In genomic region chr12:31508496-31508895, GRCm38 (mm10) we compare ENCODE assay signal across 22 mouse cellular contexts. TPM values are rescaled to one million over a fixed set of nuclear protein-coding genes. Genes with fewer than 3 reads are reported as not detected.
DNase-seq lines count a peak whose midpoint lies in the region; ATAC-seq and TF ChIP-seq lines count a peak whose summit lies in the region.
"Had no signal": no experiment of that assay in that cellular context is flagged by ENCODE, and none has a peak within 500 bp of the region (broad histone marks: within the 10 kb centered on the region; RNA-seq: fewer than 3 reads in every experiment).

No protein-coding gene starts in this region.

- H3K4me3 ChIP-seq in layer of hippocampus, adult 2 months, result no peak overlapping the region
- H3K4me3 ChIP-seq in myocyte, result no peak overlapping the region
- H3K4me3 ChIP-seq: embryonic facial prominence, embryonic 13.5 days; embryonic facial prominence, embryonic 15.5 days; forebrain, embryonic 13.5 days; forebrain, embryonic 15.5 days had no signal

- TF ChIP-seq POLR2A in myocyte (IDR thresholded peaks at IDR 0.05; ENCODE audit: insufficient read length, low read depth), result no peak

- no peak for ATAC-seq in monocyte, adult 5-6 weeks (replicated peaks; ENCODE audit: insufficient number of reproducible peaks, low FRiP score, low TSS enrichment, poor library complexity, severe bottlenecking)
- ATAC-seq: forebrain, embryonic 13.5 days; forebrain, postnatal 0 days had no signal

- H3ac ChIP-seq in myocyte (ENCODE audit: control insufficient read depth, insufficient read length), result no peak overlapping the region

- no peaks in the 10 kb centered on the region for H3K36me3 ChIP-seq in myocyte (ENCODE audit: control insufficient read depth, insufficient read depth)
- H3K36me3 ChIP-seq: embryonic facial prominence, embryonic 13.5 days; embryonic facial prominence, embryonic 15.5 days; forebrain, embryonic 15.5 days; G1E had no signal

- no peak for TF ChIP-seq CTCF in layer of hippocampus, adult 2 months (conservative IDR thresholded peaks at IDR 0.05)

- no peak for DNase-seq in layer of hippocampus, adult 2 months (ENCODE audit: low spot score in 2 of 2)
- no peak for DNase-seq in layer of hippocampus, adult 9-10 months (ENCODE audit: low spot score)
- DNase-seq in 3T3-L1 (ENCODE audit: low read depth, low spot score) (peak; percentile 40), NIH3T3 (ENCODE audit: low read depth) (peak; percentile 51)
- no peak for DNase-seq in heart, adult 9 months (ENCODE audit: low spot score in 2 of 2)
- DNase-seq in cerebellum, adult 9-10 months, result no peak
- DNase-seq: adrenal gland, adult 8-10 months; cerebellum, adult 11-12 months had no signal

- no peaks in the 10 kb centered on the region for H3K27me3 ChIP-seq in myocyte (ENCODE audit: control insufficient read depth, insufficient read depth, insufficient read length)
- H3K27me3 ChIP-seq: CH12.LX; embryonic facial prominence, embryonic 15.5 days; forebrain, embryonic 13.5 days; forebrain, embryonic 15.5 days had no signal

- H3K4me2 ChIP-seq in myocyte (ENCODE audit: low read depth), result peak overlapping the region; percentile 22
- H3K4me2 ChIP-seq: embryonic facial prominence, embryonic 13.5 days; embryonic facial prominence, embryonic 15.5 days; forebrain, embryonic 13.5 days; forebrain, embryonic 15.5 days had no signal

- H3K79me2 ChIP-seq in myocyte (ENCODE audit: control insufficient read depth, insufficient read depth), result no peaks in the 10 kb centered on the region

- H3K27ac ChIP-seq in layer of hippocampus, adult 2 months, result peak overlapping the region; percentile 6; the same call in 1 of the 2 replicates
- H3K27ac ChIP-seq: embryonic facial prominence, embryonic 13.5 days; embryonic facial prominence, embryonic 15.5 days; forebrain, embryonic 13.5 days; forebrain, embryonic 15.5 days had no signal

TF ChIP-seq in myocyte, 11 proteins besides CTCF, POLR2A, EP300 and RAD21:
- TF ChIP-seq POLR2AphosphoS2 (IDR thresholded peaks at IDR 0.05; ENCODE audit: insufficient read length, low read depth), result no peak
- TF ChIP-seq MYOD1 (IDR thresholded peaks at IDR 0.05; ENCODE audit: control insufficient read depth in 1 of 3, insufficient read length in 2 of 3, low read depth in 2 of 3), result no peak
- no peak for TF ChIP-seq E2F4 (IDR thresholded peaks at IDR 0.05; ENCODE audit: insufficient read depth)
- TF ChIP-seq MYOG (IDR thresholded peaks at IDR 0.05; ENCODE audit: control insufficient read depth in 1 of 3, insufficient read depth in 1 of 3, insufficient read length in 2 of 3, low read depth in 2 of 3), result no peak
- TF ChIP-seq SRF (IDR thresholded peaks at IDR 0.05; ENCODE audit: control insufficient read depth, insufficient read length, low read depth), result no peak
- no peak for TF ChIP-seq TCF3 (IDR thresholded peaks at IDR 0.05; ENCODE audit: insufficient read length, low read depth)
- no peak for TF ChIP-seq USF1 (IDR thresholded peaks at IDR 0.05; ENCODE audit: low read depth)
- no peak for TF ChIP-seq CEBPB (IDR thresholded peaks at IDR 0.05; ENCODE audit: insufficient read depth, poor library complexity, severe bottlenecking)
- TF ChIP-seq TCF12 (IDR thresholded peaks at IDR 0.05; ENCODE audit: insufficient read depth, poor library complexity, severe bottlenecking), result no peak
- no peak for TF ChIP-seq REST (IDR thresholded peaks at IDR 0.05; ENCODE audit: insufficient read depth, insufficient read length)
- TF ChIP-seq MAX (IDR thresholded peaks at IDR 0.05; ENCODE audit: low read depth), result no peak

RNA-seq across cellular contexts. Expression of gene Cbll1, which starts 9.1 kb away (rescaled TPM):
- total RNA-seq in layer of hippocampus, adult 2 months (2021), result 10 to 100 TPM; 23.7 to 27.1 TPM
- 8.6 TPM for polyA plus RNA-seq in myocyte (2012; fragmentation: generic; extraction: Trizol)
- total RNA-seq in monocyte, adult 5-6 weeks (2017), result 7.9 to 10.1 TPM (median 8.9 TPM) in 3 replicates

RNA-seq across cellular contexts. Expression of gene Slc26a4, which starts 51.3 kb away (rescaled TPM):
- 10 to 100 TPM; 10.5 to 11.3 TPM for total RNA-seq in layer of hippocampus, adult 2 months (2021)
- polyA plus RNA-seq in myocyte (2012; fragmentation: generic; extraction: Trizol), result 0.12 TPM
- total RNA-seq in monocyte, adult 5-6 weeks (2017), result not detected in 3 replicates
- total RNA-seq: CH12.LX; common myeloid progenitor, adult 5-6 weeks had no signal
- polyA plus RNA-seq: CD4-positive, CD25-positive, alpha-beta regulatory T cell, adult 4 months; cerebellum, adult 2 months; embryonic facial prominence, embryonic 11.5 days; embryonic facial prominence, embryonic 13.5 days; forebrain, embryonic 11.5 days; forebrain, embryonic 13.5 days; forebrain, embryonic 15.5 days; G1E had no signal

Comparison
In these comparisons a context has a peak if more than half of its experiments do, and no peak if none do; other contexts are left out.
1. DNase-seq: peak in 3T3-L1 (single experiment) and NIH3T3 (single experiment); none in layer of hippocampus, adult 2 months (0 of 2), layer of hippocampus, adult 9-10 months (single experiment), heart, adult 9 months (0 of 2) and cerebellum, adult 9-10 months (single experiment).
2. RNA of gene Slc26a4, which starts 51.3 kb away (total RNA-seq): 10.5 to 11.3 TPM in layer of hippocampus, adult 2 months; not detected in monocyte, adult 5-6 weeks; every median in the first group is over 10 times any median in the second.